Mouse (Mus musculus) kidney, postnatal 0 days (tissue): Measurements from ENCODE around the gene Itga10. TPM values are rescaled to one million over a fixed set of nuclear protein-coding genes. Genes with fewer than 3 reads are reported as not detected.

Experiments used
- ATAC-seq: fragments of 200-750 bp; cut with Nextera tagmentation; replicated peaks from 2 replicates; pipeline ENCODE4 v1.8.0; 2017; ENCODE audit warnings: low read depth, moderate number of reproducible peaks, moderate TSS enrichment, moderate library complexity; ENCODE audit not compliant: low FRiP score
- DNase-seq: peaks from one replicate; pipeline ENCODE4 v3.0.0-alpha.2; 2016; ENCODE audit warnings: low spot score
- H3K27ac ChIP-seq: fragments of 300-500 bp; sonication (generic); 2 replicates; pipeline ENCODE4 v1.5.1; 2014; ENCODE audit warnings: mild to moderate bottlenecking
- H3K27me3 ChIP-seq: fragments of 300-500 bp; sonication (generic); 2 replicates; pipeline ENCODE4 v1.6.1; 2014; ENCODE audit warnings: low read length, mixed read lengths; ENCODE audit not compliant: insufficient read depth
- H3K36me3 ChIP-seq: fragments of 300-500 bp; sonication (generic); 2 replicates; pipeline ENCODE4 v1.6.1; 2014; ENCODE audit warnings: low read length, mixed read lengths; ENCODE audit not compliant: insufficient read depth
- H3K4me1 ChIP-seq: fragments of 300-500 bp; sonication (generic); replicated peaks from 2 replicates; pipeline ENCODE4 v1.6.1; 2014; ENCODE audit warnings: antibody characterized with exemption, low read length, mixed read lengths; ENCODE audit not compliant: insufficient read depth
- H3K4me2 ChIP-seq: fragments of 300-500 bp; sonication (generic); 2 replicates; pipeline ENCODE4 v1.6.1; 2014; ENCODE audit warnings: mild to moderate bottlenecking, low read length, moderate library complexity, mixed read lengths
- H3K4me3 ChIP-seq: fragments of 300-500 bp; sonication (generic); replicated peaks from 2 replicates; pipeline ENCODE4 v1.5.1; 2014; ENCODE audit warnings: low read depth, low read length
- H3K9ac ChIP-seq: fragments of 300-500 bp; sonication (generic); 2 replicates; pipeline ENCODE4 v1.6.1; 2014; ENCODE audit warnings: low read depth, low read length
- H3K9me3 ChIP-seq: fragments of 300-500 bp; sonication (generic); replicated peaks from 2 replicates; pipeline ENCODE4 v1.6.1; 2016; ENCODE audit warnings: low read length, inconsistent platforms, mixed read lengths
- CTCF ChIP-seq: IDR thresholded peaks from 2 replicates; pipeline ENCODE4 v1.5.1; 2016; ENCODE audit warnings: antibody characterized with exemption, low read depth, mild to moderate bottlenecking, moderate library complexity
- WGBS: fragments of 180-500 bp; shearing (Covaris S2); extraction: QIAGEN DNeasy Blood & Tissue Kit; methylation state at CpG from one replicate; pipeline ENCODE4 v1.1.7; 2014; 5-methylcytosine and 5-hydroxymethylcytosine counted together
- polyA plus RNA-seq: library from polyadenylated mRNA; unstranded; fragments of >200 nt; fragmentation: Nextera tagmentation; extraction: Ambion mirVana; gene quantifications from 2 replicates; pipeline ENCODE4 v1.2.1, GENCODE M21; 2015

Gene Itga10
- 0.42 and 0.59 TPM in 2 replicates for polyA plus RNA-seq

- H3K27ac ChIP-seq, result no peak within 1 kb of the TSS
- WGBS, result 59% methylated on average over 7 of the region's 7 CpGs
- H3K4me2 ChIP-seq, result no peak within 1 kb of the TSS
- H3K36me3 ChIP-seq, result 0 out of 2 replicates have a peak, but pooled peaks cover 7% of the 10 kb centered on the region
- ATAC-seq (peak; percentile 63; the same call in 1 of the 2 replicates), DNase-seq (peak; percentile 83)
- no peaks in the 10 kb centered on the region for H3K4me1 ChIP-seq
- H3K9me3 ChIP-seq, result no peaks in the 10 kb centered on the region
- H3K9ac ChIP-seq, result no peak within 1 kb of the TSS
- TF ChIP-seq CTCF, result peak; percentile 71
- no peak within 1 kb of the TSS for H3K4me3 ChIP-seq
- H3K27me3 ChIP-seq, result no peaks in the 10 kb centered on the region
These were observed at the start of gene Itga10 for GRCm38 (mm10) chr3:96645018-96645649. Gene Itga10, plus strand, starts transcription at chr3:96645584.

DNA sequence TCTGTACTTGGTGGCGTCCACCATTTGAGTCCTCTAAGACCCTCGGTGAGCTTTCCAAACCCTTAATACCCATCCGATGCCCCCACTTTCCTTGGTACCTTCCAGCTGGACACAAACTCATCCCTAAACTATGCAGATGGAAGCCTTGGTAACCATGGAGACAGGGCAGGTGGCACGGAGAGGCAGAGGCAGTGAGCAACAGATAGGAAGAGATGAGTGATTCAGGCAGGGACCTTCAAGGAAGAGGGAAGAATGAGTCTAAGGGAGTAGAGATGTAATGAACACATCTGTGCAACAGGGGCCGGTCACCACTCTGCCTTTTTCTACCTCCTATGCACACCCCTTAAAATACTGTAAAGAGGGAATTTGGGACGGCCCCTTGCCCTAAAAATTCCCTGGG lies 49.7 kb upstream of the Itga10 start:
- ATAC-seq (no peak), DNase-seq (no peak)
- no peak overlapping the region for H3K27ac ChIP-seq
- no peak overlapping the region for H3K9ac ChIP-seq
- WGBS, result 30% methylated on average over 6 of the region's 6 CpGs
- no peaks in the 10 kb centered on the region for H3K9me3 ChIP-seq
- H3K4me3 ChIP-seq, result no peak overlapping the region; the same call in 1 of the 2 replicates
- peak overlapping the region; percentile 84 for H3K4me2 ChIP-seq
- H3K4me1 ChIP-seq, result peaks cover 19% of the 10 kb centered on the region
- TF ChIP-seq CTCF, result no peak
- 0 out of 2 replicates have a peak, but pooled peaks cover 5% of the 10 kb centered on the region for H3K27me3 ChIP-seq
- no peaks in the 10 kb centered on the region for H3K36me3 ChIP-seq

DNA sequence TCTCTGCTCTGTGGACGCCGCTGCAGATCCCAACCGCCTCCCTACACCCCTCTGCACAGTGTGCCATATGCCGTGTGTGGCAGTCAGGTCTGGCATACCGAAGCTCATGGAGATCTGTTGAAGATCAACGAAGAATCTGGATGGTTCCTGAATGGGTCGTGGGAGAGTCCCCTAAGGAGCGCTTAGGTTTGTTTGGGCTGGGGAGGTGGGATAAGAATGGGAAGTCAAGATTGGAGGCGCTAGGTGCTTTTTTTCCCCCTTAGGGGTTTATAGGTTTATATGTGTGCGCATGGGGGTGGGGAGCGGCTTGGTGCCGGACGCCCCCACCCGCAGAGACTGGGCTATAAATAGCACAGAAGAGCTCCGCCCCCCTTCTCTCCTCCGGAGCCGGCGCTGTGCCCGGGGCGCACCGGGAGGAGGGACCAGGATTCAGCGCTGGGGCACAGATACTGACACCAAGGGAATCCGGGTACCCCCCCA lies 49.1 kb upstream of the Itga10 start, which contains the start of gene Ankrd34a:
Gene Ankrd34a (plus strand): TSS at position 409 of the 480 bp plus-strand sequence.
- Histone ChIP-seq H3K9me3 (no peaks in the 10 kb centered on the region), H3K9ac (peak within 1 kb of the TSS; percentile 62), H3K27ac (peak within 1 kb of the TSS; percentile 47; the same call in 1 of the 2 replicates), H3K4me2 (peak within 1 kb of the TSS; percentile 84), H3K36me3 (no peaks in the 10 kb centered on the region), H3K4me1 (peaks cover 19% of the 10 kb centered on the region), H3K4me3 (peak within 1 kb of the TSS; percentile 48), H3K27me3 (0 out of 2 replicates have a peak, but pooled peaks cover 5% of the 10 kb centered on the region)
- no peak for TF ChIP-seq CTCF
- DNase-seq, result no peak
- ATAC-seq, result no peak
- 2% methylated on average over 22 of the region's 23 CpGs for WGBS

DNA sequence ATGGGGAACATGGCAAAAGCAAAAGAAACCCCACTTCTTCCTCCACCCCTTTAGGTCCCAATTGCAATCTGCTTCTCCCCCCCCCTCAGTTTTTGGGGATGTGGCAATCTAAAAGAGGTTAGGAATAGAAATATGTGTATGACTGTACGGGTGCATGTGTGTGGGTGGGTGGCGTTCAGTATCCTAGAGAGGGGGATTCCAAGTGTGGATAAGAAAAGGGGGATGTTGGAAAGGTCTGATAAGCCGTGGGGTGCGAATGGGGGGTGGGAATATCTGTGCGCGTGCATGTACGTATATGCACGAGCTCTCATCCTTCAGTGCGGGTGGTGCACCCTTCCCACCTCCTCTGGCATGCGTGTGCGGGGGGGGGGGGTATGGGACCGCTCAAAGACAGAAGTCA lies 48.5 kb upstream of the Itga10 start:
- H3K36me3 ChIP-seq, result no peaks in the 10 kb centered on the region
- peak overlapping the region; percentile 48 for H3K4me3 ChIP-seq
- 0 out of 2 replicates have a peak, but pooled peaks cover 5% of the 10 kb centered on the region for H3K27me3 ChIP-seq
- under 1% methylated on average over 9 of the region's 12 CpGs for WGBS
- DNase-seq, result no peak
- H3K4me2 ChIP-seq, result peak overlapping the region; percentile 84
- peaks cover 19% of the 10 kb centered on the region for H3K4me1 ChIP-seq
- ATAC-seq, result no peak
- TF ChIP-seq CTCF, result no peak
- peak overlapping the region; percentile 45; the same call in 1 of the 2 replicates for H3K9ac ChIP-seq
- no peaks in the 10 kb centered on the region for H3K9me3 ChIP-seq
- H3K27ac ChIP-seq, result no peak overlapping the region

GRCm38 (mm10) chr3:96597435-96597891 lies 47.9 kb upstream of the Itga10 start:
- Histone ChIP-seq H3K36me3 (no peaks in the 10 kb centered on the region), H3K9ac (peak overlapping the region; percentile 62), H3K4me2 (peak overlapping the region; percentile 84), H3K9me3 (no peaks in the 10 kb centered on the region), H3K4me3 (peak overlapping the region; percentile 48), H3K27ac (peak overlapping the region; percentile 47; the same call in 1 of the 2 replicates), H3K4me1 (peaks cover 19% of the 10 kb centered on the region), H3K27me3 (0 out of 2 replicates have a peak, but pooled peaks cover 5% of the 10 kb centered on the region)
- DNase-seq (no peak), ATAC-seq (no peak)
- TF ChIP-seq CTCF, result no peak
- under 1% methylated on average over 40 of the region's 40 CpGs for WGBS
